Mouse (Mus musculus) midbrain, embryonic 11.5 days (tissue): ENCODE measurements around the gene Tbl1xr1. TPM values are rescaled to one million over a fixed set of nuclear protein-coding genes. Genes with fewer than 3 reads are reported as not detected.

Experiments
- ATAC-seq: fragments of 200-750 bp; cut with Nextera tagmentation; 2 replicates; pipeline ENCODE4 v1.8.0; 2017; ENCODE audit warnings: moderate TSS enrichment, moderate library complexity; ENCODE audit not compliant: low FRiP score
- DNase-seq: peaks from one replicate; pipeline ENCODE4 v3.0.0; 2015; ENCODE audit warnings: low spot score; ENCODE audit errors: missing footprints
- H3K27ac ChIP-seq: fragments of 300-500 bp; sonication (generic); 2 replicates; pipeline ENCODE4 v1.5.1; 2014; ENCODE audit warnings: low read depth, low read length
- H3K27me3 ChIP-seq: fragments of 300-500 bp; sonication (generic); 2 replicates; pipeline ENCODE4 v1.6.1; 2014; ENCODE audit warnings: mild to moderate bottlenecking, low read length, moderate library complexity, mixed read lengths; ENCODE audit not compliant: control insufficient read depth, insufficient read depth
- H3K36me3 ChIP-seq: fragments of 300-500 bp; sonication (generic); 2 replicates; pipeline ENCODE4 v1.6.1; 2014; ENCODE audit warnings: mild to moderate bottlenecking, low read length, moderate library complexity, mixed read lengths; ENCODE audit not compliant: control insufficient read depth, insufficient read depth
- H3K4me1 ChIP-seq: fragments of 300-500 bp; sonication (generic); 2 replicates; pipeline ENCODE4 v1.6.1; 2014; ENCODE audit warnings: low read length; ENCODE audit not compliant: control insufficient read depth, insufficient read depth
- H3K4me2 ChIP-seq: fragments of 300-500 bp; sonication (generic); 2 replicates; pipeline ENCODE4 v1.6.1; 2014; ENCODE audit warnings: mild to moderate bottlenecking, moderate library complexity
- H3K4me3 ChIP-seq: fragments of 300-500 bp; sonication (generic); 2 replicates; pipeline ENCODE4 v1.5.1; 2014; ENCODE audit warnings: low read depth, low read length
- H3K9ac ChIP-seq: fragments of 300-500 bp; sonication (generic); 2 replicates; pipeline ENCODE4 v1.6.1; 2014; ENCODE audit warnings: low read length
- H3K9me3 ChIP-seq: fragments of 300-500 bp; sonication (generic); 2 replicates; pipeline ENCODE4 v1.6.1; 2016; ENCODE audit warnings: low read length; ENCODE audit not compliant: control insufficient read depth
- WGBS: fragments of 180-500 bp; shearing (Covaris S2); extraction: QIAGEN DNeasy Blood & Tissue Kit; methylation state at CpG from one replicate; pipeline ENCODE4 v1.1.7; 2014; 5-methylcytosine and 5-hydroxymethylcytosine counted together
- polyA plus RNA-seq: library from polyadenylated mRNA; unstranded; fragments of >200 nt; fragmentation: Nextera tagmentation; extraction: Ambion mirVana; gene quantifications from 2 replicates; pipeline ENCODE4 v1.2.1, GENCODE M21; 2014

The Tbl1xr1 gene
- polyA plus RNA-seq, 1 experiment from 2014 or later: 24.2 TPM

GRCm38 (mm10) chr3:22082823-22083222 is 6.4 kb downstream of the Tbl1xr1 start:
- Histone ChIP-seq H3K36me3 (no peaks in the 10 kb centered on the region), H3K4me1 (peaks cover 13% of the 10 kb centered on the region), H3K9ac (no peak overlapping the region), H3K4me2 (no peak overlapping the region), H3K9me3 (no peaks in the 10 kb centered on the region), H3K27ac (no peak overlapping the region), H3K4me3 (no peak overlapping the region), H3K27me3 (no peaks in the 10 kb centered on the region)
- 95% methylated on average over 4 of the region's 4 CpGs for WGBS
- ATAC-seq (no peak), DNase-seq (no peak)

DNA sequence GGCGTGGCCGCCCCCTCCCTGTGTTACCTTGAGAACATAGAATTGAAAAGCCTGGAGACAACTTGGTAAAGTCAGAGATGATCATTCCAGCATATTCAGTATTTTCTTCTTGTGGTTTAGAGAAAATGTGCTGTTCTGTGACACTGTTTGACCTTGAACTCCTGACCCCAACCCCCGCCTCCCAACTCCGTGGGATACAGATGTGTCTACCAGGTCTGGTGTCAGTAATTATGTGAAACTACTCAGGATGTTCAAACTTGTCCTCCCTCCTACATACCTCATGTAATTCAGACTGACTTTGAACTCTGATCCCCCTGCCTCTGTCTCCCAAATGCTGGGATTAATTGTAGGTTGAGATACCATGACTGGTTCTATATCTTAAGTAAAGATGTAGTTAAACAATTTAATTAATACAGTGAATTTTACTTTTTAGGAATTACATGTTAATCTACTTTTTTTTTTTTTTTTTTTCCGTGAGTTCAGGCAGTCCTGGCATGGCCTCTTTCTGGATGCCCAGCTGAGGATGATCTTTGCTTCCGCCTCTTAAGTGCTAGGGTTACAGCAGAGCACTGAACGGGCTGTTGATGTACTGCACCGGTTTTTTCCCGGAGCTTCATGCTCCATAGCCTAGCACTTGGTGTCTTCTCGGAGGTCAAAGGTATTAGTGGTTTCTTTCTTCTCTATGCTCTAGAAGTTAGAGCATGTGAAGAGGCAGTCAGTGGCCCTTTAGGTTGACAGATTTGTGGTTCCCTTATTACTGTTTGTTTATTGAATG is 8.0 kb downstream of the Tbl1xr1 start:
- H3K9ac ChIP-seq: no peak overlapping the region
- no peak for ATAC-seq
- H3K9me3 ChIP-seq: no peaks in the 10 kb centered on the region
- 92% methylated on average over 10 of the region's 10 CpGs for WGBS
- DNase-seq: no peak
- no peak overlapping the region for H3K4me3 ChIP-seq
- H3K4me1 ChIP-seq: peaks cover 2% of the 10 kb centered on the region; the same call in 1 of the 2 replicates
- H3K27ac ChIP-seq: no peak overlapping the region
- H3K27me3 ChIP-seq: no peaks in the 10 kb centered on the region
- no peaks in the 10 kb centered on the region for H3K36me3 ChIP-seq
- no peak overlapping the region for H3K4me2 ChIP-seq

- no peaks in the 10 kb centered on the region for H3K36me3 ChIP-seq
- no peak overlapping the region for H3K4me2 ChIP-seq
- H3K27ac ChIP-seq: no peak overlapping the region
- no peaks in the 10 kb centered on the region for H3K9me3 ChIP-seq
- H3K9ac ChIP-seq: no peak overlapping the region
- H3K4me1 ChIP-seq: no peaks in the 10 kb centered on the region
- H3K4me3 ChIP-seq: no peak overlapping the region
- WGBS: 94% methylated on average over 3 of the region's 3 CpGs
- no peak for DNase-seq
- H3K27me3 ChIP-seq: no peaks in the 10 kb centered on the region
- ATAC-seq: no peak
Observed at GRCm38 (mm10) chr3:22089825-22090224, 13.4 kb downstream of the Tbl1xr1 start.

DNA sequence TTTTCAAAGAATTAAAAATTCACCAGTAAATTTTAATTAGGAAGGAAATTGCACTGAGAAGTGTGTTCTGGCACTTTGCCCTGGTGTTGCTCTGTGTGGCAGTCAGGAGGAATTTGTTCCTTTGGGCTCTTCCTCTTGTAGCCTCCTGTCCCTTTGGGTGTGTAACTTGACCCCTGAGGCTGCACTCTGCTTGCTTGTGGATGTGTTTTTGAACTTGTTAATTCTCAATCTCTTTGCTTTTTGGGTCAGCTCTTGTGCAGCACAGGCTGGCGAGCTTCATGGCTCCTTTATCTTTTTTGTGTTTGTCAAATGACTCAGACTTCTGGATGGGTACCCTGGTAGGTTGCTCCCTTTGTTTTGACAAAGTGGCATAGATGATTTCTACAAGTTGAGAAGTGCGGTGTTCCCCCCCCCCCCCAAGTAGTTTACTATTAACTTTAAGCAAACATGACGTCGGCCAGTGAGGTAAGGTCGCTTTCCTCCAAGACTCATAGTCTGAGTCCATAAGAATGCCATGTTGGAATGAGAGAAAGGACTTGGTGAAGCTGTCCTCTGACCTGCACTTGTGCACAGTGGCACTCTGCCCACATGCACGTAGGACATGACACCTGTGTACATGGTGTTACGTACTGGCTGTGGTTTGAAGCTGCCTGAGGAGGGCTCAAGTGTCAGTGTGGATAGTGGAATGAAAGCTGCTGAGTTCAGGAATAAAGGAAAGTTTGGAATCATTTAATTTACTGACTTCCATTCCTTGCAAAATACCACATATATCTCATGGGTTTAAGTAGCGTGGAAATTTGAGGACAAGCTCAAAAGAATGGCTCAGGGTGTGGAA is 14.2 kb downstream of the Tbl1xr1 start:
- ATAC-seq: no peak
- no peak for DNase-seq
- Histone ChIP-seq H3K9me3 (no peaks in the 10 kb centered on the region), H3K4me2 (no peak overlapping the region), H3K27ac (no peak overlapping the region), H3K9ac (no peak overlapping the region), H3K4me1 (no peaks in the 10 kb centered on the region), H3K36me3 (no peaks in the 10 kb centered on the region), H3K27me3 (no peaks in the 10 kb centered on the region), H3K4me3 (no peak overlapping the region)
- 83% methylated on average over 8 of the region's 8 CpGs for WGBS

DNA sequence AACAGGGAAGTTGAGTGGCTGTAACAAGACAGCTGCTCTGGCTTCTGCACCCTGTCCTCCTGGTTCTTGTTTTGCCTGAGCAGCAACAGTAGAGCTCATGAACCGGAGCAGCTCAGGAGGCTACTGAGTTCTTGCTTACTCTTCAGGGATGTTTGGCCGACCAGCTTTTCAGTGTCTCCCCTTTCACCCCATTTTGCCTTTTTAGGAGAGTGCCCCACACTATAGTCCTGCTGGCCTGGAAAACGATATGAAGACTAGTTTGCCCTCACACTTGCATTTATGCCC is 14.8 kb downstream of the Tbl1xr1 start:
- no peak overlapping the region for H3K4me2 ChIP-seq
- H3K9me3 ChIP-seq: no peaks in the 10 kb centered on the region
- H3K4me3 ChIP-seq: no peak overlapping the region
- DNase-seq (no peak), ATAC-seq (no peak)
- H3K27ac ChIP-seq: no peak overlapping the region
- no peaks in the 10 kb centered on the region for H3K36me3 ChIP-seq
- H3K4me1 ChIP-seq: no peaks in the 10 kb centered on the region
- H3K9ac ChIP-seq: no peak overlapping the region
- 90% methylated on average over 3 of the region's 3 CpGs for WGBS
- H3K27me3 ChIP-seq: no peaks in the 10 kb centered on the region

DNA sequence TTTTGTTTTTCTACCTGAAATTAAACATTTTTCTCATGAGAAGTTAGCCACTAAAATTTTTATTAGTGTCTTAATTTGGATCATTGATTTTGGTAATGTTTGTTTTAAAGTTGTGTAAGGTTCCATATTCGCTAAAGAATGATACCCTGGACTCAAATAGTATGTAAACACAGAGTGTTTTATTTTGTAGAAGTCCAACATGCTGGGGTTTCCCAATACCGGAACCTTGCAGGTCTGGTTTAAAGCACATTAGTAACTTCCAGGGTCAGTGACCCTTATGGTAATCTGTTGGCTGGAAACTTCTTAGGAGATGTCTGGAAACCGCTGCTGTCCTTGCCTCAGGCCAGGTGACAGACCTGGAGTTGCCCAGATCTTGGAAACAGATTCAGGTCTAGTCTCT is 15.2 kb downstream of the Tbl1xr1 start:
- no peaks in the 10 kb centered on the region for H3K4me1 ChIP-seq
- no peaks in the 10 kb centered on the region; the same call in 1 of the 2 replicates for H3K9me3 ChIP-seq
- no peak overlapping the region for H3K4me2 ChIP-seq
- no peak for DNase-seq
- H3K27me3 ChIP-seq: no peaks in the 10 kb centered on the region
- ATAC-seq: no peak
- no peak overlapping the region for H3K4me3 ChIP-seq
- H3K27ac ChIP-seq: no peak overlapping the region
- WGBS: 94% methylated on average over 3 of the region's 3 CpGs
- H3K9ac ChIP-seq: no peak overlapping the region
- H3K36me3 ChIP-seq: no peaks in the 10 kb centered on the region

DNA sequence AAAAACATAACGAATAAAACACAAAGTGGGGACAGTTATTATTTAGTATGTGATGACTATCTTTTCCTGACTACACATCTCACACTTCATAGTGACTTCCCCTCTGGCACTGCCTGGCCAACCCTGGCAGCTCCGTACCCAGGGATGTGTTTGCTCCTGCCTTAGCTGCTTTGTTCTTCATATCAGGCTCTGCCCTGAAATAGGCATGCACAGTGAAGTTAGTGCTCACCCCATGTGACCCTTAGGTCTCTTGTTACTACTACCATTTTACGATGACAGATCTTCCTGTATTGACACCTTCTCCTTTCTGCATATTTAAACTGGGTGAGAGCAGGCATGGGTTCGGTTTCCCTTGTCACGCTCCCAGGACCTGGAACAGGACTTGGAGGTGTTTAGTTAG is 16.3 kb downstream of the Tbl1xr1 start:
- 93% methylated on average over 5 of the region's 5 CpGs for WGBS
- Histone ChIP-seq H3K9ac (no peak overlapping the region), H3K27ac (no peak overlapping the region), H3K4me3 (no peak overlapping the region), H3K27me3 (no peaks in the 10 kb centered on the region), H3K9me3 (no peaks in the 10 kb centered on the region; the same call in 1 of the 2 replicates), H3K4me2 (no peak overlapping the region), H3K4me1 (no peaks in the 10 kb centered on the region), H3K36me3 (no peaks in the 10 kb centered on the region)
- ATAC-seq (no peak), DNase-seq (no peak)

- Histone ChIP-seq H3K27ac (no peak overlapping the region), H3K4me1 (no peaks in the 10 kb centered on the region), H3K4me3 (no peak overlapping the region), H3K9ac (no peak overlapping the region), H3K36me3 (no peaks in the 10 kb centered on the region), H3K9me3 (no peaks in the 10 kb centered on the region), H3K27me3 (no peaks in the 10 kb centered on the region), H3K4me2 (no peak overlapping the region)
- no peak for DNase-seq
- 74% methylated on average over 5 of the region's 5 CpGs for WGBS
- ATAC-seq: no peak
Observed at GRCm38 (mm10) chr3:22103986-22104515, 27.6 kb downstream of the Tbl1xr1 start.

- Histone ChIP-seq H3K4me1 (no peaks in the 10 kb centered on the region), H3K27ac (no peak overlapping the region), H3K9ac (no peak overlapping the region), H3K4me3 (no peak overlapping the region), H3K4me2 (no peak overlapping the region), H3K27me3 (no peaks in the 10 kb centered on the region), H3K36me3 (no peaks in the 10 kb centered on the region), H3K9me3 (peaks cover 3% of the 10 kb centered on the region; the same call in 1 of the 2 replicates)
- no peak for DNase-seq
- WGBS: 72% methylated on average over 6 of the region's 6 CpGs
- ATAC-seq: no peak
Observed at GRCm38 (mm10) chr3:22105471-22105870, 29.0 kb downstream of the Tbl1xr1 start.
